Mouse (Mus musculus): ENCODE results near the gene Lrpap1. TPM values are rescaled to one million over a fixed set of nuclear protein-coding genes. Genes with fewer than 3 reads are reported as not detected.

The Lrpap1 gene
- polyA plus RNA-seq, 1 experiment from 2014 or later, result 168 TPM

DNA sequence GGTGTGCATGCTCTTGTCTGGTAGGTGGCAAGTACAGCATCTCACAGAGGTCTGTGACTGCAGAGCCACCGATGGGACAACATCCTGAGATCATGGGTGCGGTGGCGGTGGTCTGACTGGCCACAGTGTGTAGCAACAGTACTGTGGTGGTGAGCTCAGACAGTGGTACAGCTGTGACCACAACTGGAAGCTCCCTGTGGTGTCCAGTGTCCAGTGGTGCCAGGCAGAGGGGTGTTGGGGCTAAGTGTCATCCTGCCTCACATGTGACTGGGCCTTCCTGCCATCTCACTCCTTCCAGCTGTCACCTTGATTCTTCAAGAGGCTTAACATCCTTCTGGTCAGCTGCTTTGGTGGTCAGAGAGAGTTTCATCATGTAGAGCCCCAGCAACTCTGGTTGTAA lies 50.9 kb downstream of the Lrpap1 start:
- H3K36me3 ChIP-seq, result no peaks in the 10 kb centered on the region
- WGBS, result 84% methylated on average over 3 of the region's 3 CpGs

DNA sequence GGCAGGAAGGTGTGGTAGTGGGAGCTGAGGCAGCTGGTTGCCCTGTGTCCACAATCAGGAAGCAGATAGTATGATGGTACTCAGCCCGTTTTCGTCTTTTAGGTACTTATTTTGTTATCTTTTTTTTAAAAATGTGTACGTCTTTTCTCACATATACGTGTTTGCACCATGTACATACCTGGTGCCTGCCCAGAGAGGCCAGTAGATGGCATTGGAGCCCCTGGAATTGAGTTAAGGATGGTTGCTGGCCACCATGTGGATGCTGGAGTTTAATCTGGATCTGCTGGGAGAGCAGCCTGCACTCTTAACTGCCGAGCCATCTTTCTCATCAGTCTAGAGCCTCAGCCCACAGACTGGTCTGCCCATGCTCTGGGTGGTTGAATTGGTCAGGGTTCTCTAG lies 55.0 kb downstream of the Lrpap1 start:
- Histone ChIP-seq H3K27ac (no peak overlapping the region), H3K4me1 (no peaks in the 10 kb centered on the region), H3K4me2 (no peak overlapping the region), H3K9ac (no peak overlapping the region), H3K4me3 (replicated peaks) (no peak overlapping the region), H3K27me3 (replicated peaks) (no peaks in the 10 kb centered on the region), H3K9me3 (no peaks in the 10 kb centered on the region), H3K36me3 (no peaks in the 10 kb centered on the region)
- WGBS, result 72% methylated on average over 5 of the region's 5 CpGs
- ATAC-seq (ENCODE audit: insufficient read depth, low FRiP score, low read depth), result no peak

More for the DNA sequence above, 50.9 kb downstream of the Lrpap1 start:
- H3K4me2 ChIP-seq, result no peak overlapping the region
- H3K4me3 ChIP-seq (replicated peaks), result no peak overlapping the region
- no peak overlapping the region for H3K27ac ChIP-seq
- H3K9ac ChIP-seq, result no peak overlapping the region
- no peak for ATAC-seq (ENCODE audit: insufficient read depth, low FRiP score, low read depth)
- peaks cover 12% of the 10 kb centered on the region; the same call in 1 of the 2 replicates for H3K4me1 ChIP-seq
- H3K27me3 ChIP-seq (replicated peaks), result peaks cover 25% of the 10 kb centered on the region
- H3K9me3 ChIP-seq, result no peaks in the 10 kb centered on the region

GRCm38 (mm10) chr5:35043110-35043451 lies 62.5 kb downstream of the Lrpap1 start:
- H3K9me3 ChIP-seq, result no peaks in the 10 kb centered on the region
- peaks cover 6% of the 10 kb centered on the region; the same call in 1 of the 2 replicates for H3K4me1 ChIP-seq
- H3K27me3 ChIP-seq (replicated peaks), result no peaks in the 10 kb centered on the region
- 13% methylated on average over 1 of the region's 1 CpGs for WGBS
- H3K4me3 ChIP-seq (replicated peaks), result no peak overlapping the region
- no peak overlapping the region for H3K9ac ChIP-seq
- H3K27ac ChIP-seq, result no peak overlapping the region
- H3K36me3 ChIP-seq, result no peaks in the 10 kb centered on the region
- peak; percentile 67; the same call in 1 of the 2 replicates for ATAC-seq (ENCODE audit: insufficient read depth, low FRiP score, low read depth)
- no peak overlapping the region for H3K4me2 ChIP-seq

DNA sequence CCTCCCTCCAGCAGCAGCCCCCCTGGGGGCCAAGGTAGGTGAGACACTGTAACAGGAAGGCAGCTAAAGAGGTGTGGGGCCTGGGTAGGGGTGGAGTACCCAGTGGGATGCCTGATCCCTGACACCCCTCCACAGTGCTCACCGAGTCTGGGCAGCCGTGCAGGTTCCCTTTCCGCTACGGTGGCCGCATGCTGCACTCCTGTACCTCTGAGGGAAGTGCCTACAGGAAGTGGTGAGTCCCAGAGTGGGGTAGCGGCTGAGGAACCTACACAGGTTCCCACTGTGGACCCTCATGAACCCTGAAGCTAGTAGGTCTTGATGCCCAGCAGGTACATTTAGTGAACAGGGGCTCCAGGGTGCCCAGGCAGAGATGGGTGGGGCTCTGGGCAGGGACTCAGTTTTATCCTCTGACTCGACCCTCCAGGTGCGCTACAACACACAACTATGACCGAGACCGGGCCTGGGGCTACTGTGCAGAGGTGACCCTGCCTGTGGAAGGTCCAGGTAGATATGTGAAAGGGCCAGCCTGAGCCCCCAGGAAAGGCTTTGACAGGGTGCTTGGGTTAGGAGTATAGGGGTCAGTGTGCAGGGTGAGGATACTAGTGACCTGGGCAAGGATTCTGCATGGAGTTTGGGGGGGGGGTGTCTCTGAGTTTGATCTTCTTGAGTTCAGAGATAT lies 63.0 kb downstream of the Lrpap1 start:
- Histone ChIP-seq H3K27me3 (replicated peaks) (no peaks in the 10 kb centered on the region), H3K4me2 (no peak overlapping the region), H3K4me3 (replicated peaks) (no peak overlapping the region), H3K4me1 (peaks cover 6% of the 10 kb centered on the region; the same call in 1 of the 2 replicates), H3K36me3 (no peaks in the 10 kb centered on the region), H3K9ac (no peak overlapping the region), H3K27ac (no peak overlapping the region), H3K9me3 (no peaks in the 10 kb centered on the region)
- ATAC-seq (ENCODE audit: insufficient read depth, low FRiP score, low read depth), result no peak; the same call in 1 of the 2 replicates
- 53% methylated on average over 10 of the region's 10 CpGs for WGBS

Other genes with a start within 250 kb of the Lrpap1 start
- 0.54 and 0.57 TPM in 2 replicates for gene Msantd1, start 197.8 kb downstream of the Lrpap1 start, polyA plus RNA-seq (2015; fragmentation: Nextera tagmentation; extraction: Ambion mirVana)
- gene Rgs12, start 156.3 kb downstream of the Lrpap1 start, polyA plus RNA-seq (2015; fragmentation: Nextera tagmentation; extraction: Ambion mirVana), result 26.8 and 28.1 TPM in 2 replicates
- 5.2 and 9.3 TPM in 2 replicates for gene Hgfac, start 64.3 kb downstream of the Lrpap1 start, polyA plus RNA-seq (2015; fragmentation: Nextera tagmentation; extraction: Ambion mirVana)
- gene Dok7, start 49.0 kb downstream of the Lrpap1 start, polyA plus RNA-seq (2015; fragmentation: Nextera tagmentation; extraction: Ambion mirVana), result 1.8 and 2.1 TPM in 2 replicates
- gene Adra2c, start 172.6 kb upstream of the Lrpap1 start, polyA plus RNA-seq (2015; fragmentation: Nextera tagmentation; extraction: Ambion mirVana), result 0.06 TPM in 1 of 2 replicates, not detected in the other